Mouse (Mus musculus) neural tube, embryonic 10.5 days (tissue): Measurements from ENCODE around the gene Itgal.
A peak's percentile ranks its signal among the peaks of the same experiment; 100 is the strongest.
"Not testable (repeated sequence)": the region's sequence is repeated elsewhere in the genome, so short reads cannot be mapped to it uniquely, and the experiment has no call there.

Experiments
- DNase-seq: peaks from one replicate; pipeline ENCODE4 v3.0.0-alpha.2; 2017; ENCODE audit warnings: low spot score; ENCODE audit errors: extremely low spot score

Itgal gene

GRCm38 (mm10) chr7:127341861-127342260, 45.8 kb downstream of the Itgal start:
- DNase-seq: not testable (repeated sequence)

- no peak for DNase-seq
Observed at GRCm38 (mm10) chr7:127342332-127342731, 46.3 kb downstream of the Itgal start.

- no peak for DNase-seq
Observed at GRCm38 (mm10) chr7:127342888-127343287, 46.8 kb downstream of the Itgal start.

DNA sequence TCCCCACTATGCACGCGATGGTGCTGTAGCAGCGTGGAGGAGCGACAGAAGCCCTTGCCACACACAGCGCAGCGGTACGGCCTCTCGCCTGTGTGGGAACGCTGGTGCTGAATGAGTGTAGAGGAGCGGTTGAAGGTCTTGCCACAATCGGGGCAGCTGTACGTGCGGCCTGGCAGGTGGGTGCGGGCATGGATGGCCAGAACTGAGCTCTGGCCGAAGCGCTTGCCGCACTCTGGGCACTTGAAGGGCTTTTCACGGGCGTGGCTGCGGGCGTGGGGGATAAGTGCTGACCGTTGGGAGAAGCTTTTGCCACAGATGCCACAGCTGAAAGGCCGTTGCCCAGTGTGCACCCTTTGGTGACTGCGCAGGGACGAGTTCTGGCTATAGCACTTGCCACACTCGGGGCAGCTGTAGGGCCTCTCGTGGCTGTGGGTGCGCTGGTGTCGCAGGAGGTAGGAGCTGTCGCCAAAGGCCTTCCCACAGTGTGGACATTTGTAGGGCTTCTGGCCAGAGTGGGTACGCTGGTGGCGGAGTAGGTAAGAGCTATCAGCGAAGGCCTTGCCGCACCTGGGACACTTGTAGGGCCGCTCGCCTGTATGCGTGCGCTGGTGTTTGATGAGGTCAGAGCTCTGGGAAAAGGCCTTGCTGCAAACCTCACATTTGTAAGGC, 47.4 kb downstream of the Itgal start:
- no peak for DNase-seq

DNA sequence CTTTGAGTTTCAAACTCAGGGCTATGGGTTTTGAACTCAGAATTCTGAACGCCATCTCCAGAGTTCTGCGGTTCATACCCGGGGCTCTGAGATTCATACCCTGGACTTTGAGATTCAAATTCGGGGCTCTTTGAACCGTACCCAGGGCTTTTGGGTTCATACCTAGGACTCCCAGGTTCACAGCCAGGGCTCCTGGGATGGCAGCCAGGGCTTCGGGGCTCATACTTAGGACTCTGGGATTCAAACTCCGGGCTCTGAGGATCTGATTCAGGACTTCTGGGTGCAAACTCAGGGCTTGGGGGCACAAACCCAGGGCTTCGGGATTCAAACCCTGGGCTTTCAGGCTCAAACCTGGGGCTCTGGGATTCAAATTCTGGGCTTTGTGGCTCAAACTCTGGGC, 48.3 kb downstream of the Itgal start:
- no peak for DNase-seq

DNA sequence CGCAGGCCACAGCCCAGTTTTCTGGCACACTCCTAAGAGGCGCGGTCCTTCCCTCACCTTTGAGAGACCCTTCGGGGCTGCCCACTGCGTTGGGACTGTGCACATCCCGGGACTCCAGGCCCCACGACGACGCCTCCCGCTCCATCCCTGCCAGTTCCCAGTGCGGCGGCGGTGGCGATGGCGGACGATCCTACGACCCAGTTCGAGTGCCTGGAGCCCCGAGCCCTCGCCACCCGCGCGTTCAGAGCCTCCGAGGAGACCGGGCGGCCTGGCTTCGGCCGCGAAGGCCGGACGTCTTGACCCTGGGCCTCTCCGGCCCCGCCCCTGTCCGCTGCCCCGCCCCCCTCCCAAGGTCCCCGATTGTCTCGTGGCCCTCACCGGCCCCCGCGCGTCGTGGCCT, 49.0 kb downstream of the Itgal start:
- DNase-seq: no peak

DNA sequence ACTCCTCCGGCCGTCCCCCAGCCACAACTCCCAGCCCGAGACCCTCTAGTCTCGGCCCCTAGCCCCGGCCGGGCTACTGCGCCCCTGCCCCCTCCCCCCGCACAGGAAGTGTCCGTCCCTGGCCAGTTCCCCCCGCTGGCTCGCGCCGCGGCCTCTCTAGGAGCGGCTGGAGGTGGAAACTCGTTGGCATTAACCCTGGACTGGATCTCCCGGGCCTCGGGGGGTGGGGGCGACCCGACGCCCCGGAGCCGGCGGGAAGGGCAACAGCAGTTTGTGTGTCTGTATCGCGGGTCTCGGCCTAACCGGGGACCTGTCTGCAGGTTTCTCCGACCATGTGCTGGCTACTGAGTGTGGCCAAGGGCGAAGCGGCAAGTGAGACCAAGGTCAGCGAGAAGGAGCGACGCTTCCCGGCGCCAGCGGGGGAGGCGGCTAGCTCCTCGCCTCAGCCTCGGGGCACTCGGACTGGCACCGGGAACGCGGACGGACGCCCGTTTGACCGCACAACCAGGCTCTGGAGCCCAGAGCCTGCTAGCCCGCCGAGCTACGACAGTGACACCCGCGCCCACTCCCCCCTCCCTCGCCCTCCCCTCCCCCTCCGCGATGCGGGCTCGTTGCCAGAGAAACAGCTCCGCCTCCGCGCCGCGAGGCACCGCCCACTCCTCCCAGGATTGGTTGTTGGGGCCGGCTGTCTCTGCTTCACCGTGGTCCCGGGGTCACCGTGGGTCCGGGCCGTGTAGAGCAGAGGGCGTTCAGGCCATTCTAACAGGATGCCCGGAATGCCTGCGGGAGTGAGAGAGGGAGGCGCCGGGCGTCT, 49.7 kb downstream of the Itgal start, which contains the start of gene Zfp768:
Gene Zfp768 (minus strand): TSS at position 78 of the 814 bp plus-strand sequence.
- peak; percentile 99 for DNase-seq

GRCm38 (mm10) chr7:127346676-127347075, 50.6 kb downstream of the Itgal start:
- DNase-seq: no peak

DNA sequence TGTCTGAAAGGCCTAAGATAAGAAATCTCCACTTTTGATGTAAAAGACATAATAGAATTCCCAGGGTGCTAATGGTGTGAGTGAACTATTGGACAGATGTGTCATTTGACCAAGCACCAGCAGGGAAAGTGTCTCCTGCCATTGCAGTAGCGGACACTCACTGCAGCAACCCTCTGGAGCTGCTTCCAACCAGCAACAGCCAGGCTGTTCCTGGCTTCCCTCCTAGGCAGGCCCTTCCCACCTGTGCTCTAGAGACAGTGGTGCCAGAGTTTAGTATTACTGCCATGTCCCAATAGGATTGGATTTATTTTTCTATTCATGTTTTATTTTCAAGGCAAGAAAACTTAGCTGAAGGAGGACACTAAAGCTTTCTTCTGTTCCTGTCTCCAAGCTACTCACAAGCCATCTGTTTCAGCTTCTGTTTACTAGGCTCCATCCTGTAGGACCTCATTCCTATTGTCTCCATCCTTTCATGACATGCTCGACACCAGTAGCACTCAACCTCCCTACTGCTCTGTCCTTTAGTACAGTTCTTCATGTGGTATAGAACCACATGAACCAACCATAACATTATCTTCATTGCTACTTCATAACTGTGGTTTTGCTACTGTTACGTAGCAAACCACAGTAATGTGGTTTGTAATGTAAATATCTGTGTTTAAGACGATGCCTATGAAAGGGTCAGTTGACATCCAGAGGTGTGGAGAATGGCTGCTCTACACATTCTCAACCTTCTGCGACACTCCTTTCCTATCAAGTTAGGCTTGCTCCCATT, 55.4 kb downstream of the Itgal start:
- DNase-seq: no peak

- no peak for DNase-seq
Observed at GRCm38 (mm10) chr7:127355796-127356195, 59.7 kb downstream of the Itgal start.

- DNase-seq: no peak
Observed at GRCm38 (mm10) chr7:127357871-127358270, 61.8 kb downstream of the Itgal start.

- no peak for DNase-seq
Observed at GRCm38 (mm10) chr7:127358472-127358871, 62.4 kb downstream of the Itgal start.

- DNase-seq: no peak
Observed at GRCm38 (mm10) chr7:127360265-127360664, 64.2 kb downstream of the Itgal start.

GRCm38 (mm10) chr7:127361449-127361848, 65.4 kb downstream of the Itgal start:
- DNase-seq: no peak

DNA sequence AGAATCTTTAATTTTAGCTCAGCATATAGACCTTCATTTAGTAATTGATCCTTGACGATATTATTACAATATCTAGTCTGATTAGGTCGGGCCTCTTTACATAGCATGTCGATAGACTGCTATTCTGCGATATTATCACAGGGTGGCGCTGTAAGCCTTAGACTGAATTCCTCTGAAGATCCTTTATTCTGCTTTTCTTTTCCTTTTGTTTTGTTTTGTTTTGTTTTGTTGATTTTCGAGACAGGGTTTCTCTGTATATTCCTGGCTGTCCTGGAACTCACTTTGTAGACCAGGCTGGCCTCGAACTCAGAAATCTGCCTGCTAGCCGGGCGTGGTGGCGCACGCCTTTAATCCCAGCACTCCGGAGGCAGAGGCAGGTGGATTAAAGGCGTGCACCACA, 66.4 kb downstream of the Itgal start:
- not testable (repeated sequence) for DNase-seq

DNA sequence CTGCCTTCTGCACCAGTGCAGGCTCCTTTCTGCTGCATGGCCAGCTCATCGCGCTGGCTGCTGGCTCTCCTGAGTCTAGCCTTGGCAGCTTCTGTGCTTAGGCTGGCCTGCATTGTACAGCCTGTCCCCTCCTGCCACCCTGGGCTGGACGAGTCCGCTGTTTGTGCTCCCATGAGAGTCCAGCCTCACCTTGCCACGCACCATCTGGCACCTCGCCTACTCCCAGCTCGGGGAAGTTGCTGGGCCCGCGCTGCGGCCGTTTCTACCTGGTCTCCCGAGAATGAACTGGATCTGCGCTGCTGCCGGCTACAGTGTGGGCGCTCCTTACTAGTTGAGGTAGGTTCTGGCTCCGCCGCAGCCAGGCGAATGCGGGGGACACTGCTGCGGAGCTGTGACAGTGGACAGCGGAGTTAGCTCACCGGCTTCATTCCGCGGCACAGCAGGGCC, 67.4 kb downstream of the Itgal start:
- DNase-seq: peak; percentile 70

- DNase-seq: no peak
Observed at GRCm38 (mm10) chr7:127364166-127364565, 68.1 kb downstream of the Itgal start.

DNA sequence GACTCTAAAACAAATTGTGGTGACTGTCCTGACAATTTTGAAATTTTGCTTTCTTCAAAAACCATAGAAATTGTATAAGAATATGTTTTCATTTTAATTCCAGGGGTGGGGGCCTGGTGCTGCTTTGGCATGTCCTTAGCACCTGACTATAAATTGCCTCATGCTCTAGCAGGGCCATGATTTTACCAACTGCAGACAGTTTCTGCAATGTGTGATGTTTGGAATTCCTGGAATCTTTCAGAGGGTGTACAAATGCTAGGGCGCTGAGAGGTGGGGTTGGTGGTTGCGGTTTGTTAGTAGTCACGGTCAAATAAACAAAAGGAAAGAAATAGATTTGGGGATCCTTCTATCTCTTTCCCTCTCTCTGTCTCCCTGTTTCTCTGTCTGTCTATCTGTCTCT, 70.2 kb downstream of the Itgal start:
- DNase-seq: no peak

DNA sequence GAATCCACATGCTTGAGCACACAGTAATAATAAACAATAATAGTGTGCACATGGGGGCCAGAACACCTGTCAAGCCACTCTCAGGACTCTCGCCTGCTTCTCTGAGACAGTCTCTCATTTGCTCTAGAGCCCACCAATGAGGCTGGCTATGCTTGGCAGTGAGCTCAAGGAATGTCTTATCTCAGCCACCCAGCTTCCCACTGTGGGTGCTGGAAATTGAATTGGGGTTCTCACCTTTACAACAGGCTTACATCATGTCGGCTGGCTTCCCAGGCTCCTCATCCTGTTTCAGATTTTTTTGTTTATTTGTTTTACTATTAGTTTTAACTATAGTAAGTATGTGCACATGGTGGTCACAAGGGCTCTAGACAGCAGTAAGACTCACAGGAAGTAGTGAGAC, 75.2 kb downstream of the Itgal start:
- no peak for DNase-seq

DNA sequence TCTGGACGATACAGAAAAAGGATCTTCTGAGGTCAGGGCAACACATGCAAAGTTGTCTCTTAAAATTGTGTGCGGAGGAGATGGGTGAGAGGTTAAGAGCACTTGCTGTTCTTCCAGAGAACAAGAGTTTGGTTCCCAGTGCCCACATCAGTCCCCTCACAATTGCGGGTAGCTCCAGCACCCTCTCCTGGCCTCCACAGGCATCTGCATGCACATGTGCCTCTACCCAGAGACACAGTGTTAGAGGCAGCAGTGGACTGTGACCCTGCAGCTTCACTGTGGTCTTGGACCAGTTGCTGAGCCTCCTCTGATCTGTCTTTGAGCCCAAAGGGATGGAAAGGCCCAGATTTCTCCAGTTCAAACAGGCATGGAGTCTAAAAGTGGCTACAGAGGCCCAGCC, 75.8 kb downstream of the Itgal start:
- DNase-seq: not testable (repeated sequence)

- peak; percentile 84 for DNase-seq
Observed at GRCm38 (mm10) chr7:127375271-127376245, 79.5 kb downstream of the Itgal start, which contains the start of gene Zfp747. TSS of gene Zfp747 (minus strand) at chr7:127376050.
